Mouse (Mus musculus) CH12.LX (cell line): ENCODE results near the gene Casp7. TPM values are rescaled to one million over a fixed set of nuclear protein-coding genes. Genes with fewer than 3 reads are reported as not detected.

ENCODE experiments used
- DNase-seq: peaks from one replicate; pipeline ENCODE4 v3.0.0-alpha.2; 2013; ENCODE audit errors: extremely low read depth
- H3K27ac ChIP-seq: 2 replicates; pipeline ENCODE4 v1.5.1; 2012; ENCODE audit warnings: low read depth, mild to moderate bottlenecking, control low read depth, moderate library complexity; ENCODE audit not compliant: insufficient read depth
- H3K27me3 ChIP-seq: replicated peaks from 2 replicates; pipeline ENCODE3; 2012; ENCODE audit warnings: inconsistent platforms
- H3K36me3 ChIP-seq, 2 experiments: replicated peaks in 1 of 2; 2 replicates each; pipeline versions ENCODE3 to v1.6.1; 2012; ENCODE audit warnings: inconsistent platforms in 1 of 2, low read length in 1 of 2, mild to moderate bottlenecking in 1 of 2, mixed read lengths in 1 of 2, moderate library complexity in 1 of 2; ENCODE audit not compliant: control insufficient read depth in 1 of 2, insufficient read depth in 1 of 2
- H3K4me1 ChIP-seq, 2 experiments: 2 replicates each; pipeline ENCODE4 v1.6.1; 2012; ENCODE audit warnings: inconsistent platforms in 1 of 2, moderate library complexity in 1 of 2; ENCODE audit not compliant: insufficient read depth in 2 of 2, control insufficient read depth in 1 of 2
- H3K4me2 ChIP-seq: 2 replicates; pipeline ENCODE4 v1.6.1; 2012; ENCODE audit warnings: low read depth, mild to moderate bottlenecking, control low read depth; ENCODE audit not compliant: poor library complexity, insufficient read depth, severe bottlenecking
- H3K4me3 ChIP-seq, 3 experiments: fragments of 150-350 bp in 1 of 3; sonication (generic) in 1 of 3; replicated peaks in 1 of 3; 2 replicates each; pipeline versions ENCODE3 to v1.5.1; 2011 to 2012; ENCODE audit warnings: low read depth in 2 of 3, low read length in 2 of 3, mild to moderate bottlenecking in 2 of 3, moderate library complexity in 2 of 3, control low read depth in 1 of 3, improper control_type of control experiment in 1 of 3, inconsistent platforms in 1 of 3, mixed read lengths in 1 of 3; ENCODE audit not compliant: poor library complexity in 1 of 3
- H3K79me2 ChIP-seq: replicated peaks from 2 replicates; pipeline ENCODE4 v1.6.1; 2012; ENCODE audit warnings: mild to moderate bottlenecking, moderate library complexity; ENCODE audit not compliant: control insufficient read depth, poor library complexity, insufficient read depth, severe bottlenecking; ENCODE audit errors: extremely low read depth
- H3K9ac ChIP-seq: 2 replicates; pipeline ENCODE4 v1.6.1; 2012; ENCODE audit warnings: low read depth, mild to moderate bottlenecking, control low read depth, moderate library complexity; ENCODE audit not compliant: insufficient read depth
- H3K9me3 ChIP-seq: replicated peaks from 2 replicates; pipeline ENCODE3; 2012; ENCODE audit warnings: low read length, inconsistent platforms, mixed read lengths
- BHLHE40 ChIP-seq: IDR thresholded peaks from 2 replicates; pipeline ENCODE4 v1.6.1; 2011; ENCODE audit warnings: mild to moderate bottlenecking, low read depth, low read length, improper control_type of control experiment
- CHD1 ChIP-seq: IDR thresholded peaks from 2 replicates; pipeline ENCODE4 v1.6.1; 2012; ENCODE audit warnings: low read depth, low read length, improper control_type of control experiment, inconsistent platforms
- CHD2 ChIP-seq: IDR thresholded peaks from 2 replicates; pipeline ENCODE4 v1.6.1; 2011; ENCODE audit warnings: low read length, improper control_type of control experiment
- E2F4 ChIP-seq: IDR thresholded peaks from 2 replicates; pipeline ENCODE4 v1.6.1; 2011; ENCODE audit warnings: low read depth, low read length, improper control_type of control experiment; ENCODE audit not compliant: insufficient replicate concordance
- ELF1 ChIP-seq: IDR thresholded peaks from 2 replicates; pipeline ENCODE4 v1.6.1; 2014; ENCODE audit warnings: low read depth, mild to moderate bottlenecking, inconsistent platforms, low read length, improper control_type of control experiment
- EP300 ChIP-seq: IDR thresholded peaks from 2 replicates; pipeline ENCODE4 v1.6.1; 2011; ENCODE audit warnings: low read length, improper control_type of control experiment
- ETS1 ChIP-seq: conservative IDR thresholded peaks from 2 replicates; pipeline ENCODE4 v1.6.1; 2012; ENCODE audit warnings: low read depth, mild to moderate bottlenecking, inconsistent platforms, low read length, improper control_type of control experiment, moderate library complexity
- GABPA ChIP-seq: IDR thresholded peaks from 2 replicates; pipeline ENCODE4 v1.6.1; 2012; ENCODE audit warnings: low read depth, low read length, improper control_type of control experiment, inconsistent platforms; ENCODE audit not compliant: insufficient replicate concordance
- HCFC1 ChIP-seq: IDR thresholded peaks from 2 replicates; pipeline ENCODE4 v1.6.1; 2012; ENCODE audit warnings: low read depth, mild to moderate bottlenecking, inconsistent platforms, low read length, improper control_type of control experiment
- IRF4 ChIP-seq: IDR thresholded peaks from 2 replicates; pipeline ENCODE4 v1.6.1; 2014; ENCODE audit warnings: low read depth, mild to moderate bottlenecking, inconsistent platforms, low read length, improper control_type of control experiment
- JUN ChIP-seq: IDR thresholded peaks from 2 replicates; pipeline ENCODE4 v1.6.1; 2011; ENCODE audit warnings: low read depth, mild to moderate bottlenecking, low read length, improper control_type of control experiment, moderate library complexity; ENCODE audit not compliant: insufficient read depth
- JUND ChIP-seq: conservative IDR thresholded peaks from 2 replicates; pipeline ENCODE4 v1.6.1; 2011; ENCODE audit warnings: low read depth, low read length, improper control_type of control experiment
- KAT2A ChIP-seq: IDR thresholded peaks from 2 replicates; pipeline ENCODE4 v1.6.1; 2012; ENCODE audit warnings: low read length, improper control_type of control experiment, inconsistent platforms; ENCODE audit not compliant: insufficient replicate concordance
- MAFK ChIP-seq: IDR thresholded peaks from 2 replicates; pipeline ENCODE4 v1.6.1; 2011; ENCODE audit warnings: low read length, improper control_type of control experiment; ENCODE audit not compliant: insufficient replicate concordance
- MAX ChIP-seq: IDR thresholded peaks from 2 replicates; pipeline ENCODE4 v1.6.1; 2011; ENCODE audit warnings: low read length, improper control_type of control experiment
- MAZ ChIP-seq: IDR thresholded peaks from 2 replicates; pipeline ENCODE4 v1.6.1; 2012; ENCODE audit warnings: low read depth, mild to moderate bottlenecking, inconsistent platforms, low read length, improper control_type of control experiment, moderate library complexity
- MEF2A ChIP-seq: IDR thresholded peaks from 2 replicates; pipeline ENCODE4 v1.6.1; 2014; ENCODE audit warnings: low read depth, mild to moderate bottlenecking, inconsistent platforms, low read length, improper control_type of control experiment, borderline replicate concordance
- MXI1 ChIP-seq: IDR thresholded peaks from 2 replicates; pipeline ENCODE4 v1.6.1; 2011; ENCODE audit warnings: mild to moderate bottlenecking, low read depth, low read length, improper control_type of control experiment
- MYC ChIP-seq: IDR thresholded peaks from 2 replicates; pipeline ENCODE4 v1.6.1; 2011; ENCODE audit warnings: low read depth, mild to moderate bottlenecking, improper control_type of control experiment, low read length
- NELFE ChIP-seq: IDR thresholded peaks from 2 replicates; pipeline ENCODE4 v1.6.1; 2011; ENCODE audit warnings: low read depth, low read length, improper control_type of control experiment
- NRF1 ChIP-seq: IDR thresholded peaks from 2 replicates; pipeline ENCODE4 v1.6.1; 2014; ENCODE audit warnings: low read depth, mild to moderate bottlenecking, inconsistent platforms, low read length, improper control_type of control experiment, moderate library complexity
- PAX5 ChIP-seq: IDR thresholded peaks from 2 replicates; pipeline ENCODE4 v1.6.1; 2012; ENCODE audit warnings: low read length, inconsistent platforms, mixed read lengths
- POLR2A ChIP-seq: IDR thresholded peaks from 2 replicates; pipeline ENCODE4 v1.6.1; 2011; ENCODE audit warnings: low read depth, mild to moderate bottlenecking, improper control_type of control experiment, low read length
- POLR2AphosphoS2 ChIP-seq: IDR thresholded peaks from 2 replicates; pipeline ENCODE4 v1.6.1; 2011; ENCODE audit warnings: low read depth, low read length, improper control_type of control experiment
- RAD21 ChIP-seq: IDR thresholded peaks from 2 replicates; pipeline ENCODE4 v1.6.1; 2011; ENCODE audit warnings: low read depth, mild to moderate bottlenecking, low read length, improper control_type of control experiment, moderate library complexity
- SIN3A ChIP-seq: IDR thresholded peaks from 2 replicates; pipeline ENCODE4 v1.6.1; 2012; ENCODE audit warnings: low read length, improper control_type of control experiment, inconsistent platforms
- SMC3 ChIP-seq: IDR thresholded peaks from 2 replicates; pipeline ENCODE4 v1.6.1; 2011; ENCODE audit warnings: low read depth, low read length, improper control_type of control experiment
- TBP ChIP-seq: conservative IDR thresholded peaks from 2 replicates; pipeline ENCODE4 v1.6.1; 2011; ENCODE audit warnings: low read depth, low read length, improper control_type of control experiment
- TCF12 ChIP-seq: IDR thresholded peaks from 2 replicates; pipeline ENCODE4 v1.6.1; 2014; ENCODE audit warnings: low read depth, mild to moderate bottlenecking, inconsistent platforms, low read length, improper control_type of control experiment
- UBTF ChIP-seq: IDR thresholded peaks from 2 replicates; pipeline ENCODE4 v1.6.1; 2012; ENCODE audit warnings: low read depth, mild to moderate bottlenecking, inconsistent platforms, low read length, improper control_type of control experiment, moderate library complexity
- USF1 ChIP-seq: IDR thresholded peaks from 2 replicates; pipeline ENCODE4 v1.6.1; 2014; ENCODE audit warnings: low read depth, mild to moderate bottlenecking, inconsistent platforms, low read length, improper control_type of control experiment
- USF2 ChIP-seq: conservative IDR thresholded peaks from 2 replicates; pipeline ENCODE4 v1.6.1; 2011; ENCODE audit warnings: low read depth, low read length, improper control_type of control experiment
- ZC3H11A ChIP-seq: IDR thresholded peaks from 2 replicates; pipeline ENCODE4 v1.6.1; 2012; ENCODE audit warnings: low read depth, mild to moderate bottlenecking, inconsistent platforms, low read length, improper control_type of control experiment
- ZKSCAN1 ChIP-seq: IDR thresholded peaks from 2 replicates; pipeline ENCODE4 v1.6.1; 2012; ENCODE audit warnings: low read depth, inconsistent platforms, low read length, improper control_type of control experiment, borderline replicate concordance
- ZMIZ1 ChIP-seq: IDR thresholded peaks from 2 replicates; pipeline ENCODE4 v1.6.1; 2012; ENCODE audit warnings: low read depth, mild to moderate bottlenecking, inconsistent platforms, low read length, improper control_type of control experiment
- ZNF384 ChIP-seq: IDR thresholded peaks from 2 replicates; pipeline ENCODE4 v1.6.1; 2012; ENCODE audit warnings: low read depth, low read length, improper control_type of control experiment, inconsistent platforms
- dilution Hi-C: fragments of 300-500 bp; cut with MboI; formaldehyde crosslinking; loops from 2 replicates; pipeline ENCODE4 v1.14.3; 2020; ENCODE audit warnings: low sequenced_read_pairs; ENCODE audit not compliant: extremely low pct_unique_long_range_greater_than_20kb, extremely low pct_ligation_motif_present
- in situ Hi-C: fragments of 300-500 bp; cut with MboI; formaldehyde crosslinking; loops from 3 replicates; pipeline ENCODE4 v1.14.3; 2019; ENCODE audit warnings: low sequenced_read_pairs, low pct_ligation_motif_present, low pct_unique_long_range_greater_than_20kb, mixed read lengths
- polyA plus RNA-seq: library from polyadenylated mRNA; unstranded; fragments of >175 nt; gene quantifications from 2 replicates; pipeline ENCODE4 v1.2.1, GENCODE M21; 2012; ENCODE audit warnings: low read depth; ENCODE audit not compliant: insufficient read length
- total RNA-seq, 2 experiments: library from RNA; depleted of rRNA; stranded (reverse); fragments of 300-350 nt in 1 of 2; fragments of >200 nt in 1 of 2; gene quantifications; 2 replicates each; pipeline ENCODE4 v1.2.3; 2012 to 2014

Casp7 gene
- total RNA-seq (2012; rRNA removed) (6.3 and 6.7 TPM in 2 replicates), total RNA-seq (2014; rRNA removed) (8.8 and 11.8 TPM in 2 replicates), polyA plus RNA-seq (5.8 and 6.8 TPM in 2 replicates)

DNA sequence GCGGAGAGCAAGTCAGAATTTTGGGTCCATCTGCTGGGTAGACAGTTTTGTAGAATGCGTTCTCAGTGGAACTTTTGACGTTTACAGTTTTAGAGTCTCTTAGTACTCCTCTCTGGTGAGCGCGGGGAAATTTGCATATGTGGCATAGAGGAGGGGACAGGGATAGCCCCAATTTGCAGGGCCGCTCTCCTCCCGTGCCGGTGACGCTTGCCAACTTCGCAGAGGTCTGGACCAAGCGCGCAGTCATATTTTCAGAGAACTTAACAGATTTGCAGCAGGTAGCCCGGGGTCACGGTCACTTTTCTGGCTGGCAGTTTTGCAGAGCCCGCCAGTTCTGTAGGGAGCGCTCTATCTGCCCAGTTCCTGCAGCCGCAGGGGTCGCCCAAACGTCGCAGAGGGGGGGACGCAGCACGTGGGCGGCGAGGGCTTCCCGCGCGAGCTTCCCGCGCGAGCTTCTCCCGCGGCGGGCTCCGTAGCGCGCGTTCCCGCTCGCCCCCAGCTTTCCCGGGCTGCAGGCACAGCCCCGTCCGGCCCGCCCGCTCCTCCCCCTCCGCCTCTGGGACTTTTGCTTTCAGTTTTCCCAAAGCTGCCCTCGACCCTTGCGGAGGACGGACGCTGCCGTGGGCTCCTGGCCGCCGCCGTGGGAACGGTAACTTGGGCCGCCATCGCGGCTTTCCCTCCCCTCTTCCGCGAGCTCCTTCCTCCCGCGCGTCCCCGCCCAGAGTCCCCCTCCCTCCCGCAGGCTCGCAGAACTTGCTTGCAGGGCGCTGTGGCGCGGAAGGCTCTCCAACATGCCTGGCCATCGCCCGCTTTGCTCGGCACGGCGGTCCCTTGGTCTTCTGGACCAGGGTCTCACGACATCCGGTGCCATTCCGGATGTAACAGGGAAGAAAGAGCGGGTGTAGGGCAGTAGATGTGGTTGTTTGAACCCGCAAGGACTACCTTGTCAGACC lies at the start of gene Casp7:
Gene Casp7, plus strand, starts transcription at position 461 of the 953 bp plus-strand sequence.
- DNase-seq: peak; percentile 89
- peak within 1 kb of the TSS; percentile 76 for H3K9ac ChIP-seq
- peak within 1 kb of the TSS; percentile 84 for H3K4me2 ChIP-seq
- H3K36me3 ChIP-seq: no peaks in the 10 kb centered on the region
- peak within 1 kb of the TSS; percentile 42; the same call in 1 of the 2 replicates for H3K27ac ChIP-seq
- dilution Hi-C loops (no loop called here), in situ Hi-C loops (no loop called here)
- no peaks in the 10 kb centered on the region for H3K79me2 ChIP-seq
- peak within 1 kb of the TSS; percentile 46 to 72 (median 69) for H3K4me3 ChIP-seq
- peaks cover 5 to 28% of the 10 kb centered on the region in 2 experiments; a peak in 3 of 4 replicates for H3K4me1 ChIP-seq
- H3K9me3 ChIP-seq: no peaks in the 10 kb centered on the region
- peaks cover 20% of the 10 kb centered on the region for H3K27me3 ChIP-seq
- no peak; the same call in 1 of the 2 replicates for TF ChIP-seq POLR2A
- 0 out of 2 replicates have a peak, but pooled peaks have one; percentile 29 for TF ChIP-seq MAZ
- TF ChIP-seq ELF1: 0 out of 2 replicates have a peak, but pooled peaks have one; percentile 23
- TF ChIP-seq POLR2AphosphoS2: no peak
- no peak for TF ChIP-seq GABPA
- TF ChIP-seq UBTF: no peak
- peak; percentile 56; the same call in 1 of the 2 replicates for TF ChIP-seq MXI1
- no peak for TF ChIP-seq ZC3H11A
- TF ChIP-seq USF2: no peak
- no peak; the same call in none of the 2 replicates for TF ChIP-seq RAD21
- no peak for TF ChIP-seq CHD1
- peak; percentile 72 for TF ChIP-seq JUND
- no peak for TF ChIP-seq PAX5
- TF ChIP-seq HCFC1: no peak; the same call in 1 of the 2 replicates
- peak; percentile 54; the same call in 1 of the 2 replicates for TF ChIP-seq CHD2
- TF ChIP-seq SMC3: no peak
- 0 out of 2 replicates have a peak, but pooled peaks have one; percentile 52 for TF ChIP-seq MYC
- no peak for TF ChIP-seq NRF1
- 0 out of 2 replicates have a peak, but pooled peaks have one; percentile 51 for TF ChIP-seq E2F4
- TF ChIP-seq ZNF384: no peak
- no peak for TF ChIP-seq TBP
- no peak for TF ChIP-seq USF1
- TF ChIP-seq SIN3A: peak; percentile 69; the same call in 1 of the 2 replicates
- 0 out of 2 replicates have a peak, but pooled peaks have one; percentile 6 for TF ChIP-seq NELFE
- no peak for TF ChIP-seq KAT2A
- TF ChIP-seq ETS1: peak; percentile 68
- TF ChIP-seq JUN: peak; percentile 47; the same call in 1 of the 2 replicates
- no peak for TF ChIP-seq ZMIZ1
- peak; percentile 49; the same call in 1 of the 2 replicates for TF ChIP-seq MAX
- no peak; the same call in 1 of the 2 replicates for TF ChIP-seq MEF2A
- TF ChIP-seq EP300: peak; percentile 64; the same call in 1 of the 2 replicates
- TF ChIP-seq BHLHE40: peak; percentile 95
- peak; percentile 69; the same call in 1 of the 2 replicates for TF ChIP-seq MAFK
- TF ChIP-seq IRF4: peak; percentile 56
- peak; percentile 55 for TF ChIP-seq TCF12
- TF ChIP-seq ZKSCAN1: no peak
